Mouse (Mus musculus) layer of hippocampus, adult 18-20 months (tissue): ENCODE results near the gene Rtp1. TPM values are rescaled to one million over a fixed set of nuclear protein-coding genes. Genes with fewer than 3 reads are reported as not detected.

Source experiments
- DNase-seq, 2 experiments: peaks; one replicate each; pipeline ENCODE4 v3.0.0; 2022; ENCODE audit warnings: low spot score in 2 of 2
- long read RNA-seq: library from polyadenylated mRNA; stranded (forward); transcript quantifications from one replicate; pipeline ENCODE4 v2.0.0, GENCODE M21; 2021
- total RNA-seq, 2 experiments: library from RNA; stranded (reverse); gene quantifications; 2 replicates each; pipeline ENCODE4 v1.2.3; 2021

The Rtp1 gene
- under 1 TPM; 0.38 to 0.57 TPM for total RNA-seq
- long read RNA-seq, result 0 reads

DNA sequence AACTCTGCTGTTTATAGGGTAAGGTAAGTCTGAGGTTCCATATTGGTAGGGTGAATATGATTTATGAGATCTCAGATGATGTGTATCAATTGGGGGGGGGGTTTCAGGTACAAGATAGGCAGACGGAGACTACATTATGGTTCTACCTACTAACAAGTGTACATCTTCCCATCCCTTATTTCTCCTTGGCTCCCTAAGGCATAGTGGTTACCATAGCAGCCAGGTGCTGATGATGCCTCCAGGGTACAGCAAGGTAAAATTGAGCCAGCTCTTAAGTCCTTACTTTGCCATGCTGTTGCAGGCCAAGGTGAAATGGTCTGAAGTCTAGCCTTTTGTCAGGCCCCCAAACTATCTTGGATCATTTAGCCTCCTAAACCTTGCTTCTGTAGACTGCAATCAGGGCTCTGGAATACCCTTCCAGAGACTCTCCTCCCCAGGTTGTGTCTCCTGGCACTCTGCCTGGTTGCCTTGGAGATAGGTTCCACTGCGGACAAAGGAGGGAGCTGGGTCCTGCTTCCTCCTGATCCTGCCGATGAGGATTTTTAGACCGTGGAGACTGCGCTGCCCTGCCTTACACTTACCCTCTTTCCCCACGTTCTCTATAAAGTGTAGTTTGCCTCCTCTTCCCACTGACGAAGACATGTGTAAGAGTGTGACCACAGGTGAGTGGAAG lies at the start of gene Rtp1:
Rtp1 (plus strand) TSS at position 487 of the 673 bp plus-strand sequence.
- no peak for DNase-seq

DNA sequence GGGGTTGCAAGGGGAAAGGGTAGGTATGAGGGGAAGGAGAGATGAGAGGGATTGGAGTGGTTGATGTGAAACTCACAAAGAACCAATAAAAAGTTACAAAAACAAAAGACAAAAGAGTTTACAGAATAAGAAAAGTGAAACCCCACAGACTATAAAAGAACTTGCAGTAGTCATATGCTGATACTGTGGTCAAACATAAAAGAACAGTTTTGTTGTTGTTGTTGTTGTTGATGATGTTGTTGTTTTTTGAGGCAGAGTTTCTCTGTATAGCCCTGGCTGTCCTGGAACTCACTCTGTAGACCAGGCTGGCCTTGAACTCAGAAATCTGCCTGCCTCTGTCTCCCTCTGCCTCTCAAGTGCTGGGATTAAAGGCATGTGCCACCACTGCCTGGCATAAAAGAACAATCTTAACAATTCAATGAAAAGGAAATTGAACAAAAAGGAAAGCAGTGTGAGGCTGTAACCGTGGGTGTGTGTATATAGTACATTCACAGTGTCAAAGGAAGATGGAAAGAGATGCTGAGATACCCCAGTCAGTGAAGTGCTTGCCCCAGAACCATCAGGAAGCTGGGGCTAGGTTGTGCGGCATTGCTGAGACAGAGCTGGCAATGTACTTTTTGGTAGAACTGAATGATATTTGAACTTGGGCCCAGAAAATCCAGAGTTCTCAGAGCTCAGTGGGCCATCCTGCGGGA lies 49.2 kb upstream of the Rtp1 start:
- no peak for DNase-seq

- DNase-seq, result no peak
These were observed 44.6 kb upstream of the Rtp1 start for GRCm38 (mm10) chr16:23384304-23384703.

GRCm38 (mm10) chr16:23397931-23398330 lies 31.0 kb upstream of the Rtp1 start:
- DNase-seq, result no peak

GRCm38 (mm10) chr16:23401463-23401862 lies 27.5 kb upstream of the Rtp1 start:
- DNase-seq, result no peak

DNA sequence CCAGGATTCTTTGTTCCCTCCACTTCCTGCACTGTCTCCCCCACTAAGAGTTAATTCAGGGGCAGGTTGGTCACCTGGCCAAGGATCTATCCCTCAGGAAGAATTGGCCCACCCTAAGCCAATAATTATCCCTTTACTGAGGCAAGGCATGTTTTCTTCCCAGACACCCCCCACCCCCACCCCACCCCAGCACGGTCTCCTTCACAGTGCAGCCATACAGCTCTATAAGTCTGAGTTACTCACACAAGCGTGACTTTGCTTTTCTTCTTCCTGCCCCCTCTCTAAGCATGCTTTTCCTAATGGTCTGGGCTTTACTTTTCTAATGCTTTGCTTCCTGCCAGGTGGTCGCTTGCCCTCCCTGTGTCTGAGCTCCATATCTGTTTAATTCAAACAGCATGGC lies 27.0 kb upstream of the Rtp1 start:
- no peak for DNase-seq

GRCm38 (mm10) chr16:23403008-23403755 lies 25.8 kb upstream of the Rtp1 start:
- DNase-seq, result peak; percentile 48 to 85

GRCm38 (mm10) chr16:23412930-23413329 lies 16.0 kb upstream of the Rtp1 start:
- DNase-seq, result no peak

GRCm38 (mm10) chr16:23416261-23416656 lies 12.7 kb upstream of the Rtp1 start:
- DNase-seq, result no peak

DNA sequence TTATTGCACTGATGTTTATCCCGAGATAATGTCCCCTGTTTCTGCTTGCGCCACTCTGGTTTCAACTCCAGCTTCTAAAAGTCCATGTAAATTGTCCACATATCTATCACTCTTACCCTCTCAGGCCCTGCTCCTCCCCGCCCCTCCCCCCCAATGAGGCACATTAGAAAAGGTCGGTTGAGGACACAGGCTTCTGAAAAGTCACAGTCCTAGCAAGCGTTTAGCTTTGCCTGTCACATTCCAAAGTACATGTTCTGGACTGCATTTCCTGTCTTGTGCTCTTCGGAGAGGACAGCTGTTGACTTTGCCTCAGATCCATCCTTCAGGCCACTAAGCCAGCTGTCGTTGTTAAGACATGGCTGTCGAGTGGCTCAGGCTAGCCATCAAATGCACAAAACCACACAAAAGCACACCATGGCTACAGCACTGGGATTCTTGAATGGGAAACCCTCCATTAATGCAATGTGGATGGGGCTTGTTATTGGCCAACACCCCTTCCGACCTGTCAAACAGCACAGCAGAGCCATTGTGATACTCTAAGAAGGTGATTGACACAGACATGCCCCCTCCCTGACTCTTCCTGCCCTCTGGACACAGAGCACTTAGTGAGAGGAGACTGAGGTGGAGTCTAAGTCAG lies 12.2 kb upstream of the Rtp1 start:
- DNase-seq, result no peak

DNA sequence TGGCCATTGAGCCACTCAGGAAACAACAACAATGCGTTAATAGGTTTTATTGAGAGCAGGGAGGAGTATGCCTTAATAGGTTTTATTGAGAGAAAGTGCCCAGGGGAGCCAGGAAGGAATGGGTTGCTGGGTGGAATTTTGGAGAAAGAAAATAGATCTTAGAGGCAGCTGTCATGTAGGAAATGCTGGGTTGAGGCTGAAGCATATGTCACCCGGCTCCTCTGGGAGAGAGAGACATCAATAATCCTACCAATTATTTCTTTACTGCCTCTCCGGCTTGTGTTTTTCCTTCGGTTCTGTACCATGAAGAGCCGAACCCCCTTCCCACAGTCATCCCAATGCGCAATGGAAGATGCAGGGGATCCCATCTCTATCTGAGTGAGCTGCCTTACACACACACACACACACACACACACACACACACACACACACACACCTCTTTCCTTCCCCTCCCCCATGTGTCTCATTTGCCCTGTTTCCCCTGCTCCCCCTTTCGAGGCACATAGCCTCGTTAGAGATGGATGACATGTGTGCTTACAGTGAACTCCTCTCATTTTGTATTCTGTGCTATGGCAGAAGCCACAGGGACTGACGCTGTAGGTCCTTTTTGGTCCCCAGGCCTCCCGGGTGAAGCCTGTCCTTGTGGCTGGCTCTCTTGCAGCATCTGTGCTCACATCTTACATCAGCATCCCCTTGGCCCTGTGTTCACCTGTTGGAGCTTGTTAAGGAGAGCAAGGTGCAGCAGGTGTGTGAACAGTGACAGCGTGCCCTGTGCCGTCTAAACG lies 11.3 kb upstream of the Rtp1 start:
- no peak for DNase-seq

DNA sequence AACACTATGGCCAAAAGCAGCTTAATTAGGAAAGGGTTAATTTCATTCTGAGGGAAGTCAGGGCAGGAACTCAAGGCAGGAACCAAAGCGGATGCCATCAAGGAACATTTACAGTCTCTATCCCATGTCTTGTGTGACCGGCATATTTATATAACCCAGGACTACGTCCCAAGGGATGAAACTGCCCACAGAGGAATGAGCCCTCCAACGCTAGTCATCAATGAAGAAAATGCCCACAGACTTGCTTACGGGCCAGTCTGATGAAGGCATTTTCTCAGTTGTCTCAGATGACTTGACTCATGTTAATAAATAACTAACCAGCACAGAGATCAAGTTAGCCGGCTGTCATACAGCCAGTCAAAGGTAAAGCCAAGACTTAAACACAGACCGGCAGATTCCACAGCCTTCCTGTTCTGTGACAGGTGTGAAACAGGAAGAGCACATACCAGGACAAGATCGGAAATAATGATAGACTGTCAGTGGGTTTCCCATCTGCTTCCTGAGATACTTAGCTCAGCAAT lies 9.3 kb upstream of the Rtp1 start:
- DNase-seq, result no peak

DNA sequence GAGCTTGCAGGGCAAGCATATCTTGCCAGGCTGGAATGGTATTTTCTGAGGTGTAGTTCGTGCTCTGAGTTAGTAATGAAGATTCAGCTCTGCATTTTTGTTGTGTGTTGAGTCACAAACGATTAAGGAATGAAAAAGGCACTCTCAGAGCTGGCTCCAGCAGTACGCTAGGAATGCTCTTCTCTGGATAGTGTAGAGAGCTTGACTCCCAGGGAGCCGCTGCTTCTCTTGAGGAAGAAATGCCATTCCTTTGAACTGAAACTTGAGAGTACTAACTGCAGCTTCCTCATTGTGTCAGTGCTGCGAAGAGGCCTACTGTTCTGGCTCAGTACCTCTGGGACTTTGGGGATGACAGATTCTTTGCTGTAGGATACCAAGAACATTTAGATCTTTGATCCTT lies 5.1 kb upstream of the Rtp1 start:
- no peak for DNase-seq

DNA sequence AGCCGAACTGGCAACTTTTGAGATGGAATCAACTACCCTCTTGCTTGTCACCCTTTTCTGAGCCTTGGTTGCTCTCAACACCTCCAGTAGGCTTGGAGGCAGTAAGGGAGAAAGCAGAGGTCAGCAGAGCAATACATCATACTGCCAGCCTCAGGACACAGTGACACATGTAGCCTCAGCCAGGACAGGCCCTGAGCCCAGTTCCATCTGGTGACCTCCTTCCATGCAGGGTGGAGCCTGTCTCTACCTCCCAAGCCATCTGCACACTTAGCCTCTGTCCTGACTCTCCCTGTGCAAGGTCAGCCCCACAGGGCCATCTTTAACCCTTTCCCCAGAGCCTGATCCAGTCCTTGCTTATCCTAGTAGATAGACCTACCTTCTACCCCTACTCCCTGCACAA lies 1.2 kb upstream of the Rtp1 start:
- DNase-seq, result no peak

GRCm38 (mm10) chr16:23429991-23430390 lies 1.1 kb downstream of the Rtp1 start:
- no peak for DNase-seq

- DNase-seq, result no peak
These were observed 8.7 kb downstream of the Rtp1 start for GRCm38 (mm10) chr16:23437404-23438166.

GRCm38 (mm10) chr16:23444231-23444630 lies 15.3 kb downstream of the Rtp1 start:
- no peak for DNase-seq

DNA sequence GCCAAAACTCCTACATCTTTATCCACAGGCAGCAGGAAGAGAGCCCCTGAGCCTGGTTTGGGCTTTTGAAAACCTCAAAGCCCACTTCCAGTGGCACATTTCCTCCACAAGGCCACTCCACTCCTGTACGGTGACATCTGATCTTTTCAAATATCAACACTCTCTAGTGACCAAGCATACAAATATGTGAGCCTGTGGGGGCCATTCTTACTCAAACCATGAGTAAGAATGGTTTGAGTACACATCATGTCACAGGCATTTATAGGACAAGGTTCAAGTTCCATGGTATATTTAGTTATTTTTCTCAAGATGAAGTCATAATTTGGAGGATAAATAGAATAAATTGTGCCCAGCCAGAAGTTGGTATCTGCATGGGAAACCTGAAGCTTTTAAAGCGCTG lies 21.0 kb downstream of the Rtp1 start:
- no peak for DNase-seq

- no peak for DNase-seq
These were observed 21.9 kb downstream of the Rtp1 start for GRCm38 (mm10) chr16:23450816-23451215.

- DNase-seq, result peak; percentile 18 to 71
These were observed 23.5 kb downstream of the Rtp1 start for GRCm38 (mm10) chr16:23452476-23452875.
